Mouse (Mus musculus) spleen, adult 2 months (tissue): ENCODE data around the gene Fam185a.

Experiments
- CTCF ChIP-seq: fragments of 200-500 bp; IDR thresholded peaks from 2 replicates; pipeline ENCODE4 v1.5.1; 2011; ENCODE audit warnings: mild to moderate bottlenecking, inconsistent platforms; ENCODE audit not compliant: insufficient read depth, insufficient read length, insufficient replicate concordance; ENCODE audit errors: extremely low read depth
- POLR2A ChIP-seq: fragments of 200-500 bp; IDR thresholded peaks from 2 replicates; pipeline ENCODE4 v1.6.1; 2011; ENCODE audit warnings: low read depth, low read length, inconsistent platforms

DNA sequence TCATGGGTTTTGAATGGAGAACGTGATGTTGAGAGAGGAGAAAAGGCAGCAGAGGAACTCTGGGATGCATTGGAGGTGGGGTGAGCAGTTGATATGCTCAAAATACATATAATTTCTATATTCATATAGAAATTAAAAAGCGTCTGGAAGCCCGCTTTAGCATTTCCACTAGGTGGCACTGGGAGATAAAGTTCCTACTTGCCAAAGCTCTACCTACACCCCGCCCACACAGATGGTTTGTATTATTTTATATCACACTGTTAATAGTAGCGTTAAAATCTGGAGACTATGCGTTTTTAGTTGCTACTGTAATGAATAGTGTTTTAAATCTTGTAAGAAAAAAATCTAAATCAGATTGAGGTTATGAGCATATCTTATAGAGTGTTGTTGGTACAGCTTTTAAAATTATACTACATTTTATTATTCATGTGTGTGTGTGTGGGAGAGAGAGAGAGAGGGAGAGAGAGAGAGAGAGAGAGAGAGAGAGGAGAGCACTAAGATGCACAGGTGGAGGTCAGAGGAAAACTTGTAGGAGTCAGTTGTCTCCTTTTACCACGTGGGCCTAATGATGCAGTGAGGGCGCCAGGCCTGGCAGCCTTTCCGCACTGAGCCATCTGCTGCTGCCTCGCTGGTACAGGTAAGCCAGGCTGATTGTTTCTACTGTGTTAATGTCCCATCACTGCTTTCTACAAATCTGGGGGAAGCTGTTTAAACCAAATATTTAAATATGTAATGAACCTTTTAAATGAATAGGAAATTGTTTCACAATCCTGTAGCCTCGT is 9.6 kb downstream of the Fam185a start:
- TF ChIP-seq POLR2A (no peak), CTCF (no peak)
